Mouse (Mus musculus): ENCODE results near the gene Lrrk1. TPM values are rescaled to one million over a fixed set of nuclear protein-coding genes. Genes with fewer than 3 reads are reported as not detected.

Lrrk1 gene
- polyA plus RNA-seq, 1 experiment from 2014 or later = 2.9 TPM

- 76% methylated on average over 3 of the region's 3 CpGs for WGBS
- ATAC-seq (ENCODE audit: low FRiP score) (no peak), DNase-seq (ENCODE audit: low spot score, missing footprints) (no peak)
- H3K36me3 ChIP-seq (ENCODE audit: control insufficient read depth, insufficient read depth, low read length) = no peaks in the 10 kb centered on the region
- no peaks in the 10 kb centered on the region for H3K4me1 ChIP-seq (ENCODE audit: control insufficient read depth, insufficient read depth, low read length)
- no peak overlapping the region for H3K27ac ChIP-seq (ENCODE audit: low read depth, low read length)
- H3K9me3 ChIP-seq (ENCODE audit: control insufficient read depth, low read length) = no peaks in the 10 kb centered on the region
- no peaks in the 10 kb centered on the region for H3K27me3 ChIP-seq (ENCODE audit: control insufficient read depth, insufficient read depth, low read length)
- H3K4me3 ChIP-seq (ENCODE audit: low read depth, low read length) = no peak overlapping the region
- H3K9ac ChIP-seq (ENCODE audit: low read length) = no peak overlapping the region
- no peak overlapping the region for H3K4me2 ChIP-seq
These were observed 48.1 kb downstream of the Lrrk1 start for GRCm38 (mm10) chr7:66340044-66340443.

GRCm38 (mm10) chr7:66339625-66340024 is 48.5 kb downstream of the Lrrk1 start:
- H3K4me3 ChIP-seq (ENCODE audit: low read depth, low read length) = no peak overlapping the region
- no peaks in the 10 kb centered on the region for H3K27me3 ChIP-seq (ENCODE audit: control insufficient read depth, insufficient read depth, low read length)
- 53% methylated on average over 5 of the region's 5 CpGs for WGBS
- ATAC-seq (ENCODE audit: low FRiP score) (no peak), DNase-seq (ENCODE audit: low spot score, missing footprints) (peak; percentile 67)
- no peaks in the 10 kb centered on the region for H3K9me3 ChIP-seq (ENCODE audit: control insufficient read depth, low read length)
- H3K27ac ChIP-seq (ENCODE audit: low read depth, low read length) = no peak overlapping the region
- no peak overlapping the region for H3K9ac ChIP-seq (ENCODE audit: low read length)
- no peaks in the 10 kb centered on the region for H3K4me1 ChIP-seq (ENCODE audit: control insufficient read depth, insufficient read depth, low read length)
- H3K4me2 ChIP-seq = no peak overlapping the region
- H3K36me3 ChIP-seq (ENCODE audit: control insufficient read depth, insufficient read depth, low read length) = no peaks in the 10 kb centered on the region

GRCm38 (mm10) chr7:66336955-66337354 is 51.2 kb downstream of the Lrrk1 start:
- no peaks in the 10 kb centered on the region for H3K4me1 ChIP-seq (ENCODE audit: control insufficient read depth, insufficient read depth, low read length)
- H3K36me3 ChIP-seq (ENCODE audit: control insufficient read depth, insufficient read depth, low read length) = no peaks in the 10 kb centered on the region
- ATAC-seq (ENCODE audit: low FRiP score) (no peak), DNase-seq (ENCODE audit: low spot score, missing footprints) (no peak)
- H3K9ac ChIP-seq (ENCODE audit: low read length) = no peak overlapping the region
- no peak overlapping the region for H3K4me3 ChIP-seq (ENCODE audit: low read depth, low read length)
- H3K9me3 ChIP-seq (ENCODE audit: control insufficient read depth, low read length) = no peaks in the 10 kb centered on the region
- no peak overlapping the region for H3K4me2 ChIP-seq
- H3K27me3 ChIP-seq (ENCODE audit: control insufficient read depth, insufficient read depth, low read length) = no peaks in the 10 kb centered on the region
- WGBS = 96% methylated on average over 2 of the region's 2 CpGs
- H3K27ac ChIP-seq (ENCODE audit: low read depth, low read length) = no peak overlapping the region

- WGBS = 85% methylated on average over 4 of the region's 4 CpGs
- H3K9me3 ChIP-seq (ENCODE audit: control insufficient read depth, low read length) = no peaks in the 10 kb centered on the region
- no peak for ATAC-seq (ENCODE audit: low FRiP score)
- no peaks in the 10 kb centered on the region for H3K4me1 ChIP-seq (ENCODE audit: control insufficient read depth, insufficient read depth, low read length)
- H3K4me2 ChIP-seq = no peak overlapping the region
- H3K36me3 ChIP-seq (ENCODE audit: control insufficient read depth, insufficient read depth, low read length) = no peaks in the 10 kb centered on the region
- DNase-seq (ENCODE audit: low spot score, missing footprints) = peak; percentile 21
- H3K27me3 ChIP-seq (ENCODE audit: control insufficient read depth, insufficient read depth, low read length) = no peaks in the 10 kb centered on the region
- H3K27ac ChIP-seq (ENCODE audit: low read depth, low read length) = no peak overlapping the region
- no peak overlapping the region for H3K4me3 ChIP-seq (ENCODE audit: low read depth, low read length)
- no peak overlapping the region for H3K9ac ChIP-seq (ENCODE audit: low read length)
These were observed 54.1 kb downstream of the Lrrk1 start for GRCm38 (mm10) chr7:66333906-66334500.

GRCm38 (mm10) chr7:66332340-66332739 is 55.8 kb downstream of the Lrrk1 start:
- ATAC-seq (ENCODE audit: low FRiP score) (no peak), DNase-seq (ENCODE audit: low spot score, missing footprints) (peak; percentile 49)
- 86% methylated on average over 8 of the region's 8 CpGs for WGBS
- no peaks in the 10 kb centered on the region for H3K27me3 ChIP-seq (ENCODE audit: control insufficient read depth, insufficient read depth, low read length)
- no peaks in the 10 kb centered on the region for H3K9me3 ChIP-seq (ENCODE audit: control insufficient read depth, low read length)
- H3K4me1 ChIP-seq (ENCODE audit: control insufficient read depth, insufficient read depth, low read length) = no peaks in the 10 kb centered on the region
- H3K4me2 ChIP-seq = no peak overlapping the region
- no peak overlapping the region for H3K4me3 ChIP-seq (ENCODE audit: low read depth, low read length)
- no peak overlapping the region for H3K27ac ChIP-seq (ENCODE audit: low read depth, low read length)
- H3K9ac ChIP-seq (ENCODE audit: low read length) = no peak overlapping the region
- no peaks in the 10 kb centered on the region for H3K36me3 ChIP-seq (ENCODE audit: control insufficient read depth, insufficient read depth, low read length)

GRCm38 (mm10) chr7:66330610-66331009 is 57.5 kb downstream of the Lrrk1 start:
- Histone ChIP-seq H3K9me3 (ENCODE audit: control insufficient read depth, low read length) (no peaks in the 10 kb centered on the region), H3K4me2 (no peak overlapping the region), H3K27me3 (ENCODE audit: control insufficient read depth, insufficient read depth, low read length) (no peaks in the 10 kb centered on the region), H3K9ac (ENCODE audit: low read length) (no peak overlapping the region), H3K4me3 (ENCODE audit: low read depth, low read length) (no peak overlapping the region), H3K27ac (ENCODE audit: low read depth, low read length) (no peak overlapping the region), H3K4me1 (ENCODE audit: control insufficient read depth, insufficient read depth, low read length) (no peaks in the 10 kb centered on the region), H3K36me3 (ENCODE audit: control insufficient read depth, insufficient read depth, low read length) (no peaks in the 10 kb centered on the region)
- ATAC-seq (ENCODE audit: low FRiP score) (no peak), DNase-seq (ENCODE audit: low spot score, missing footprints) (no peak)
- 85% methylated on average over 9 of the region's 9 CpGs for WGBS

- 68% methylated on average over 2 of the region's 2 CpGs for WGBS
These were observed 60.6 kb downstream of the Lrrk1 start for GRCm38 (mm10) chr7:66327516-66327915.

GRCm38 (mm10) chr7:66325419-66326053 is 62.6 kb downstream of the Lrrk1 start:
- Histone ChIP-seq H3K4me3 (ENCODE audit: low read depth, low read length) (no peak overlapping the region), H3K9me3 (ENCODE audit: control insufficient read depth, low read length) (no peaks in the 10 kb centered on the region), H3K4me1 (ENCODE audit: control insufficient read depth, insufficient read depth, low read length) (no peaks in the 10 kb centered on the region), H3K27me3 (ENCODE audit: control insufficient read depth, insufficient read depth, low read length) (no peaks in the 10 kb centered on the region), H3K9ac (ENCODE audit: low read length) (no peak overlapping the region), H3K4me2 (no peak overlapping the region), H3K27ac (ENCODE audit: low read depth, low read length) (no peak overlapping the region), H3K36me3 (ENCODE audit: control insufficient read depth, insufficient read depth, low read length) (no peaks in the 10 kb centered on the region)
- ATAC-seq (ENCODE audit: low FRiP score) (no peak), DNase-seq (ENCODE audit: low spot score, missing footprints) (peak; percentile 76)
- WGBS = 63% methylated on average over 3 of the region's 3 CpGs

More at GRCm38 (mm10) chr7:66327516-66327915, 60.6 kb downstream of the Lrrk1 start:
- no peak overlapping the region for H3K27ac ChIP-seq (ENCODE audit: low read depth, low read length)
- H3K9me3 ChIP-seq (ENCODE audit: control insufficient read depth, low read length) = no peaks in the 10 kb centered on the region
- H3K36me3 ChIP-seq (ENCODE audit: control insufficient read depth, insufficient read depth, low read length) = no peaks in the 10 kb centered on the region
- H3K4me1 ChIP-seq (ENCODE audit: control insufficient read depth, insufficient read depth, low read length) = no peaks in the 10 kb centered on the region
- no peaks in the 10 kb centered on the region for H3K27me3 ChIP-seq (ENCODE audit: control insufficient read depth, insufficient read depth, low read length)
- DNase-seq (ENCODE audit: low spot score, missing footprints) = peak; percentile 54
- no peak overlapping the region for H3K4me3 ChIP-seq (ENCODE audit: low read depth, low read length)
- ATAC-seq (ENCODE audit: low FRiP score) = no peak
- no peak overlapping the region for H3K4me2 ChIP-seq
- no peak overlapping the region for H3K9ac ChIP-seq (ENCODE audit: low read length)

GRCm38 (mm10) chr7:66323252-66324015 is 64.7 kb downstream of the Lrrk1 start:
- H3K27me3 ChIP-seq (ENCODE audit: control insufficient read depth, insufficient read depth, low read length) = no peaks in the 10 kb centered on the region
- 80% methylated on average over 9 of the region's 9 CpGs for WGBS
- H3K9me3 ChIP-seq (ENCODE audit: control insufficient read depth, low read length) = no peaks in the 10 kb centered on the region
- no peak for ATAC-seq (ENCODE audit: low FRiP score)
- H3K4me1 ChIP-seq (ENCODE audit: control insufficient read depth, insufficient read depth, low read length) = no peaks in the 10 kb centered on the region
- no peak overlapping the region for H3K4me3 ChIP-seq (ENCODE audit: low read depth, low read length)
- H3K36me3 ChIP-seq (ENCODE audit: control insufficient read depth, insufficient read depth, low read length) = no peaks in the 10 kb centered on the region
- H3K27ac ChIP-seq (ENCODE audit: low read depth, low read length) = no peak overlapping the region
- H3K9ac ChIP-seq (ENCODE audit: low read length) = no peak overlapping the region
- DNase-seq (ENCODE audit: low spot score, missing footprints) = peak; percentile 35
- no peak overlapping the region for H3K4me2 ChIP-seq

All from midbrain, embryonic 11.5 days (tissue).